Mouse (Mus musculus) midbrain, embryonic 14.5 days (tissue): ENCODE measurements at regions not wholly inside any gene's neighbourhood (a gene's known extent, or its start where the extent isn't known, plus 50 kb on each side); places are given as distances from the start of the nearest gene placed in this dataset.
A peak's percentile ranks its signal among the peaks of the same experiment; 100 is the strongest.

Source experiments
- ATAC-seq: fragments of 200-750 bp; cut with Nextera tagmentation; 2 replicates; pipeline ENCODE4 v1.8.0; 2017; ENCODE audit warnings: moderate number of reproducible peaks, moderate library complexity; ENCODE audit not compliant: low FRiP score, low TSS enrichment
- DNase-seq: peaks from one replicate; pipeline ENCODE4 v3.0.0-alpha.2; 2015
- H3K27ac ChIP-seq: fragments of 300-500 bp; sonication (generic); replicated peaks from 2 replicates; pipeline ENCODE4 v1.5.1; 2014; ENCODE audit warnings: mild to moderate bottlenecking, low read depth, low read length, moderate library complexity
- H3K27me3 ChIP-seq: fragments of 300-500 bp; sonication (generic); 2 replicates; pipeline ENCODE4 v1.6.1; 2014; ENCODE audit warnings: low read length, control low read depth, mixed read lengths; ENCODE audit not compliant: control insufficient read depth, insufficient read depth
- H3K36me3 ChIP-seq: fragments of 300-500 bp; sonication (generic); 2 replicates; pipeline ENCODE4 v1.6.1; 2014; ENCODE audit warnings: low read length, control low read depth; ENCODE audit not compliant: control insufficient read depth, insufficient read depth
- H3K4me1 ChIP-seq: fragments of 300-500 bp; sonication (generic); 2 replicates; pipeline ENCODE4 v1.6.1; 2014; ENCODE audit warnings: mild to moderate bottlenecking, antibody characterized with exemption, low read length, control low read depth; ENCODE audit not compliant: control insufficient read depth, insufficient read depth
- H3K4me2 ChIP-seq: fragments of 300-500 bp; sonication (generic); 2 replicates; pipeline ENCODE4 v1.6.1; 2014; ENCODE audit warnings: mild to moderate bottlenecking, low read length, moderate library complexity
- H3K4me3 ChIP-seq: fragments of 300-500 bp; sonication (generic); replicated peaks from 2 replicates; pipeline ENCODE4 v1.5.1; 2014; ENCODE audit warnings: low read depth, low read length
- H3K9ac ChIP-seq: fragments of 300-500 bp; sonication (generic); replicated peaks from 2 replicates; pipeline ENCODE4 v1.6.1; 2014; ENCODE audit warnings: mild to moderate bottlenecking, low read length, moderate library complexity
- H3K9me3 ChIP-seq: fragments of 300-500 bp; sonication (generic); 2 replicates; pipeline ENCODE4 v1.6.1; 2016; ENCODE audit warnings: low read length, control low read depth, mixed read lengths; ENCODE audit not compliant: control insufficient read depth
- WGBS: fragments of 180-500 bp; shearing (Covaris S2); extraction: QIAGEN DNeasy Blood & Tissue Kit; methylation state at CpG from one replicate; pipeline ENCODE4 v1.1.7; 2014; 5-methylcytosine and 5-hydroxymethylcytosine counted together

GRCm38 (mm10) chr3:80631391-80631790, 171.2 kb downstream of the Gria2 start:
- DNase-seq, result no peak
- Histone ChIP-seq H3K27me3 (no peaks in the 10 kb centered on the region), H3K36me3 (no peaks in the 10 kb centered on the region), H3K4me1 (no peaks in the 10 kb centered on the region), H3K9me3 (no peaks in the 10 kb centered on the region), H3K4me3 (no peak overlapping the region), H3K27ac (no peak overlapping the region), H3K4me2 (no peak overlapping the region), H3K9ac (no peak overlapping the region)
- ATAC-seq, result no peak

GRCm38 (mm10) chr3:80610414-80610813, 192.2 kb downstream of the Gria2 start:
- no peak overlapping the region for H3K9ac ChIP-seq
- H3K36me3 ChIP-seq, result no peaks in the 10 kb centered on the region
- DNase-seq (peak; percentile 9), ATAC-seq (no peak)
- no peaks in the 10 kb centered on the region for H3K4me1 ChIP-seq
- no peak overlapping the region for H3K27ac ChIP-seq
- no peaks in the 10 kb centered on the region for H3K27me3 ChIP-seq
- H3K4me2 ChIP-seq, result no peak overlapping the region
- H3K4me3 ChIP-seq, result no peak overlapping the region
- no peaks in the 10 kb centered on the region for H3K9me3 ChIP-seq
- WGBS, result 69% methylated on average over 2 of the region's 2 CpGs

GRCm38 (mm10) chr3:80608467-80608866, 194.2 kb downstream of the Gria2 start:
- no peaks in the 10 kb centered on the region for H3K36me3 ChIP-seq
- H3K27me3 ChIP-seq, result no peaks in the 10 kb centered on the region
- no peak overlapping the region for H3K4me3 ChIP-seq
- no peak overlapping the region for H3K4me2 ChIP-seq
- WGBS, result 35% methylated on average over 4 of the region's 4 CpGs
- H3K27ac ChIP-seq, result no peak overlapping the region
- no peaks in the 10 kb centered on the region for H3K9me3 ChIP-seq
- ATAC-seq (no peak), DNase-seq (peak; percentile 15)
- no peak overlapping the region for H3K9ac ChIP-seq
- no peaks in the 10 kb centered on the region for H3K4me1 ChIP-seq

GRCm38 (mm10) chr3:80607809-80608208, 194.8 kb downstream of the Gria2 start:
- Histone ChIP-seq H3K4me3 (no peak overlapping the region), H3K27me3 (no peaks in the 10 kb centered on the region), H3K4me2 (no peak overlapping the region), H3K4me1 (no peaks in the 10 kb centered on the region), H3K27ac (no peak overlapping the region), H3K9ac (no peak overlapping the region), H3K36me3 (no peaks in the 10 kb centered on the region), H3K9me3 (no peaks in the 10 kb centered on the region)
- WGBS, result 20% methylated on average over 2 of the region's 2 CpGs
- no peak for ATAC-seq
- peak; percentile 12 for DNase-seq

GRCm38 (mm10) chr3:80597549-80597948, 205.1 kb downstream of the Gria2 start:
- no peak for DNase-seq
- no peaks in the 10 kb centered on the region for H3K9me3 ChIP-seq
- H3K36me3 ChIP-seq, result no peaks in the 10 kb centered on the region
- no peak overlapping the region for H3K27ac ChIP-seq
- no peak for ATAC-seq
- H3K4me3 ChIP-seq, result no peak overlapping the region
- H3K9ac ChIP-seq, result no peak overlapping the region
- no peaks in the 10 kb centered on the region for H3K27me3 ChIP-seq
- no peak overlapping the region for H3K4me2 ChIP-seq
- H3K4me1 ChIP-seq, result no peaks in the 10 kb centered on the region

- Histone ChIP-seq H3K27me3 (no peaks in the 10 kb centered on the region), H3K9ac (no peak overlapping the region), H3K27ac (no peak overlapping the region), H3K36me3 (no peaks in the 10 kb centered on the region), H3K4me3 (no peak overlapping the region), H3K4me2 (no peak overlapping the region), H3K9me3 (no peaks in the 10 kb centered on the region), H3K4me1 (no peaks in the 10 kb centered on the region)
- DNase-seq (no peak), ATAC-seq (no peak)
Measured at GRCm38 (mm10) chr3:80567514-80567913, 235.1 kb downstream of the Gria2 start.

- 75% methylated on average over 3 of the region's 3 CpGs for WGBS
- H3K4me2 ChIP-seq, result no peak overlapping the region
- ATAC-seq, result no peak
Measured at GRCm38 (mm10) chr3:80566236-80566635, 236.4 kb downstream of the Gria2 start.

GRCm38 (mm10) chr3:80546151-80546695, 256.4 kb downstream of the Gria2 start:
- ATAC-seq, result no peak
- Histone ChIP-seq H3K27me3 (no peaks in the 10 kb centered on the region), H3K9ac (no peak overlapping the region), H3K9me3 (no peaks in the 10 kb centered on the region), H3K4me1 (no peaks in the 10 kb centered on the region), H3K27ac (no peak overlapping the region), H3K4me2 (no peak overlapping the region), H3K4me3 (no peak overlapping the region), H3K36me3 (no peaks in the 10 kb centered on the region)
- no peak for DNase-seq

More at GRCm38 (mm10) chr3:80566236-80566635, 236.4 kb downstream of the Gria2 start:
- no peaks in the 10 kb centered on the region for H3K9me3 ChIP-seq
- no peaks in the 10 kb centered on the region for H3K27me3 ChIP-seq
- no peak overlapping the region for H3K9ac ChIP-seq
- H3K4me1 ChIP-seq, result no peaks in the 10 kb centered on the region
- DNase-seq, result peak; percentile 3
- H3K36me3 ChIP-seq, result no peaks in the 10 kb centered on the region
- no peak overlapping the region for H3K4me3 ChIP-seq
- no peak overlapping the region for H3K27ac ChIP-seq

- no peaks in the 10 kb centered on the region for H3K27me3 ChIP-seq
- no peak overlapping the region for H3K4me2 ChIP-seq
- H3K4me1 ChIP-seq, result no peaks in the 10 kb centered on the region
- H3K4me3 ChIP-seq, result no peak overlapping the region
- no peak for DNase-seq
- no peak for ATAC-seq
- no peak overlapping the region for H3K9ac ChIP-seq
- H3K36me3 ChIP-seq, result no peaks in the 10 kb centered on the region
- H3K27ac ChIP-seq, result no peak overlapping the region
- H3K9me3 ChIP-seq, result no peaks in the 10 kb centered on the region
- WGBS, result 58% methylated on average over 1 of the region's 1 CpGs
Measured at GRCm38 (mm10) chr3:80543783-80544182, 258.9 kb downstream of the Gria2 start.
